Mouse (Mus musculus) CH12.LX (cell line): ENCODE measurements around the gene Chit1. TPM values are rescaled to one million over a fixed set of nuclear protein-coding genes. Genes with fewer than 3 reads are reported as not detected.

Experiments used
- DNase-seq: peaks from one replicate; pipeline ENCODE4 v3.0.0-alpha.2; 2013; ENCODE audit errors: extremely low read depth
- H3K27ac ChIP-seq: 2 replicates; pipeline ENCODE4 v1.5.1; 2012; ENCODE audit warnings: low read depth, mild to moderate bottlenecking, control low read depth, moderate library complexity; ENCODE audit not compliant: insufficient read depth
- H3K27me3 ChIP-seq: replicated peaks from 2 replicates; pipeline ENCODE3; 2012; ENCODE audit warnings: inconsistent platforms
- H3K36me3 ChIP-seq, 2 experiments: replicated peaks in 1 of 2; 2 replicates each; pipeline versions ENCODE3 to v1.6.1; 2012; ENCODE audit warnings: inconsistent platforms in 1 of 2, low read length in 1 of 2, mild to moderate bottlenecking in 1 of 2, mixed read lengths in 1 of 2, moderate library complexity in 1 of 2; ENCODE audit not compliant: control insufficient read depth in 1 of 2, insufficient read depth in 1 of 2
- H3K4me1 ChIP-seq, 2 experiments: 2 replicates each; pipeline ENCODE4 v1.6.1; 2012; ENCODE audit warnings: inconsistent platforms in 1 of 2, moderate library complexity in 1 of 2; ENCODE audit not compliant: insufficient read depth in 2 of 2, control insufficient read depth in 1 of 2
- H3K4me2 ChIP-seq: 2 replicates; pipeline ENCODE4 v1.6.1; 2012; ENCODE audit warnings: low read depth, mild to moderate bottlenecking, control low read depth; ENCODE audit not compliant: poor library complexity, insufficient read depth, severe bottlenecking
- H3K4me3 ChIP-seq, 3 experiments: fragments of 150-350 bp in 1 of 3; sonication (generic) in 1 of 3; replicated peaks in 1 of 3; 2 replicates each; pipeline versions ENCODE3 to v1.5.1; 2011 to 2012; ENCODE audit warnings: low read depth in 2 of 3, low read length in 2 of 3, mild to moderate bottlenecking in 2 of 3, moderate library complexity in 2 of 3, control low read depth in 1 of 3, improper control_type of control experiment in 1 of 3, inconsistent platforms in 1 of 3, mixed read lengths in 1 of 3; ENCODE audit not compliant: poor library complexity in 1 of 3
- H3K79me2 ChIP-seq: replicated peaks from 2 replicates; pipeline ENCODE4 v1.6.1; 2012; ENCODE audit warnings: mild to moderate bottlenecking, moderate library complexity; ENCODE audit not compliant: control insufficient read depth, poor library complexity, insufficient read depth, severe bottlenecking; ENCODE audit errors: extremely low read depth
- H3K9ac ChIP-seq: 2 replicates; pipeline ENCODE4 v1.6.1; 2012; ENCODE audit warnings: low read depth, mild to moderate bottlenecking, control low read depth, moderate library complexity; ENCODE audit not compliant: insufficient read depth
- H3K9me3 ChIP-seq: replicated peaks from 2 replicates; pipeline ENCODE3; 2012; ENCODE audit warnings: low read length, inconsistent platforms, mixed read lengths
- BHLHE40 ChIP-seq: IDR thresholded peaks from 2 replicates; pipeline ENCODE4 v1.6.1; 2011; ENCODE audit warnings: mild to moderate bottlenecking, low read depth, low read length, improper control_type of control experiment
- CTCF ChIP-seq, 2 experiments: IDR thresholded peaks in 1 of 2; conservative IDR thresholded peaks in 1 of 2; 2 replicates each; pipeline ENCODE4 v1.5.1; 2011 to 2012; ENCODE audit warnings: low read depth in 2 of 2, low read length in 2 of 2, improper control_type of control experiment in 1 of 2, inconsistent platforms in 1 of 2, mild to moderate bottlenecking in 1 of 2, moderate library complexity in 1 of 2
- E2F4 ChIP-seq: IDR thresholded peaks from 2 replicates; pipeline ENCODE4 v1.6.1; 2011; ENCODE audit warnings: low read depth, low read length, improper control_type of control experiment; ENCODE audit not compliant: insufficient replicate concordance
- ELF1 ChIP-seq: IDR thresholded peaks from 2 replicates; pipeline ENCODE4 v1.6.1; 2014; ENCODE audit warnings: low read depth, mild to moderate bottlenecking, inconsistent platforms, low read length, improper control_type of control experiment
- GABPA ChIP-seq: IDR thresholded peaks from 2 replicates; pipeline ENCODE4 v1.6.1; 2012; ENCODE audit warnings: low read depth, low read length, improper control_type of control experiment, inconsistent platforms; ENCODE audit not compliant: insufficient replicate concordance
- IRF4 ChIP-seq: IDR thresholded peaks from 2 replicates; pipeline ENCODE4 v1.6.1; 2014; ENCODE audit warnings: low read depth, mild to moderate bottlenecking, inconsistent platforms, low read length, improper control_type of control experiment
- JUN ChIP-seq: IDR thresholded peaks from 2 replicates; pipeline ENCODE4 v1.6.1; 2011; ENCODE audit warnings: low read depth, mild to moderate bottlenecking, low read length, improper control_type of control experiment, moderate library complexity; ENCODE audit not compliant: insufficient read depth
- KAT2A ChIP-seq: IDR thresholded peaks from 2 replicates; pipeline ENCODE4 v1.6.1; 2012; ENCODE audit warnings: low read length, improper control_type of control experiment, inconsistent platforms; ENCODE audit not compliant: insufficient replicate concordance
- MAZ ChIP-seq: IDR thresholded peaks from 2 replicates; pipeline ENCODE4 v1.6.1; 2012; ENCODE audit warnings: low read depth, mild to moderate bottlenecking, inconsistent platforms, low read length, improper control_type of control experiment, moderate library complexity
- MEF2A ChIP-seq: IDR thresholded peaks from 2 replicates; pipeline ENCODE4 v1.6.1; 2014; ENCODE audit warnings: low read depth, mild to moderate bottlenecking, inconsistent platforms, low read length, improper control_type of control experiment, borderline replicate concordance
- MYC ChIP-seq: IDR thresholded peaks from 2 replicates; pipeline ENCODE4 v1.6.1; 2011; ENCODE audit warnings: low read depth, mild to moderate bottlenecking, improper control_type of control experiment, low read length
- NELFE ChIP-seq: IDR thresholded peaks from 2 replicates; pipeline ENCODE4 v1.6.1; 2011; ENCODE audit warnings: low read depth, low read length, improper control_type of control experiment
- POLR2A ChIP-seq: IDR thresholded peaks from 2 replicates; pipeline ENCODE4 v1.6.1; 2011; ENCODE audit warnings: low read depth, mild to moderate bottlenecking, improper control_type of control experiment, low read length
- POLR2AphosphoS2 ChIP-seq: IDR thresholded peaks from 2 replicates; pipeline ENCODE4 v1.6.1; 2011; ENCODE audit warnings: low read depth, low read length, improper control_type of control experiment
- RAD21 ChIP-seq: IDR thresholded peaks from 2 replicates; pipeline ENCODE4 v1.6.1; 2011; ENCODE audit warnings: low read depth, mild to moderate bottlenecking, low read length, improper control_type of control experiment, moderate library complexity
- SIN3A ChIP-seq: IDR thresholded peaks from 2 replicates; pipeline ENCODE4 v1.6.1; 2012; ENCODE audit warnings: low read length, improper control_type of control experiment, inconsistent platforms
- TBP ChIP-seq: conservative IDR thresholded peaks from 2 replicates; pipeline ENCODE4 v1.6.1; 2011; ENCODE audit warnings: low read depth, low read length, improper control_type of control experiment
- ZC3H11A ChIP-seq: IDR thresholded peaks from 2 replicates; pipeline ENCODE4 v1.6.1; 2012; ENCODE audit warnings: low read depth, mild to moderate bottlenecking, inconsistent platforms, low read length, improper control_type of control experiment
- ZKSCAN1 ChIP-seq: IDR thresholded peaks from 2 replicates; pipeline ENCODE4 v1.6.1; 2012; ENCODE audit warnings: low read depth, inconsistent platforms, low read length, improper control_type of control experiment, borderline replicate concordance
- ZMIZ1 ChIP-seq: IDR thresholded peaks from 2 replicates; pipeline ENCODE4 v1.6.1; 2012; ENCODE audit warnings: low read depth, mild to moderate bottlenecking, inconsistent platforms, low read length, improper control_type of control experiment
- dilution Hi-C: fragments of 300-500 bp; cut with MboI; formaldehyde crosslinking; loops from 2 replicates; pipeline ENCODE4 v1.14.3; 2020; ENCODE audit warnings: low sequenced_read_pairs; ENCODE audit not compliant: extremely low pct_unique_long_range_greater_than_20kb, extremely low pct_ligation_motif_present
- in situ Hi-C: fragments of 300-500 bp; cut with MboI; formaldehyde crosslinking; loops from 3 replicates; pipeline ENCODE4 v1.14.3; 2019; ENCODE audit warnings: low sequenced_read_pairs, low pct_ligation_motif_present, low pct_unique_long_range_greater_than_20kb, mixed read lengths
- polyA plus RNA-seq: library from polyadenylated mRNA; unstranded; fragments of >175 nt; gene quantifications from 2 replicates; pipeline ENCODE4 v1.2.1, GENCODE M21; 2012; ENCODE audit warnings: low read depth; ENCODE audit not compliant: insufficient read length
- total RNA-seq, 2 experiments: library from RNA; depleted of rRNA; stranded (reverse); fragments of 300-350 nt in 1 of 2; fragments of >200 nt in 1 of 2; gene quantifications; 2 replicates each; pipeline ENCODE4 v1.2.3; 2012 to 2014

Gene Chit1
- total and polyA plus RNA-seq, 3 experiments = 0.25 to 0.47 (median 0.36) TPM

- peaks cover 22 to 50% of the 10 kb centered on the region in 2 experiments for H3K4me1 ChIP-seq
- H3K4me2 ChIP-seq = no peak overlapping the region
- dilution Hi-C loops (no loop called here), in situ Hi-C loops (no loop called here)
- no peaks in the 10 kb centered on the region for H3K79me2 ChIP-seq
- DNase-seq = no peak
- H3K36me3 ChIP-seq = no peaks in the 10 kb centered on the region
- H3K4me3 ChIP-seq = no peak overlapping the region
- peaks cover 56% of the 10 kb centered on the region for H3K27me3 ChIP-seq
- H3K9me3 ChIP-seq = no peaks in the 10 kb centered on the region
- TF ChIP-seq ZKSCAN1 (no peak), KAT2A (no peak), POLR2A (no peak), MEF2A (no peak), NELFE (no peak), IRF4 (no peak), MAZ (no peak), CTCF (conservative IDR thresholded peaks at IDR 0.05 in 1 of 2, IDR thresholded peaks at IDR 0.05 in 1 of 2; ENCODE audit: low read depth in 2 of 2, low read length in 2 of 2) (no peak), ZC3H11A (no peak), RAD21 (no peak), ZMIZ1 (no peak), ELF1 (no peak), MYC (no peak)
- H3K27ac ChIP-seq = no peak overlapping the region
- H3K9ac ChIP-seq = no peak overlapping the region
These were observed 14.6 kb upstream of the Chit1 start for GRCm38 (mm10) chr1:134096264-134096934.

- dilution Hi-C loops (no loop called here), in situ Hi-C loops (no loop called here)
- H3K27me3 ChIP-seq = peaks cover 56% of the 10 kb centered on the region
- no peak overlapping the region for H3K4me2 ChIP-seq
- H3K9ac ChIP-seq = no peak overlapping the region
- no peaks in the 10 kb centered on the region for H3K36me3 ChIP-seq
- H3K9me3 ChIP-seq = no peaks in the 10 kb centered on the region
- TF ChIP-seq BHLHE40 = no peak
- no peak for TF ChIP-seq RAD21
- no peak for TF ChIP-seq JUN
- no peak for TF ChIP-seq KAT2A
- TF ChIP-seq TBP = no peak
- TF ChIP-seq E2F4 = no peak
- no peak for TF ChIP-seq GABPA
- no peak for TF ChIP-seq POLR2AphosphoS2
- TF ChIP-seq ELF1 = no peak
- no peak for TF ChIP-seq SIN3A
- TF ChIP-seq, all 38 proteins: peak for 0
- Histone ChIP-seq H3K27ac (no peak overlapping the region), H3K4me3 (no peak overlapping the region), H3K79me2 (no peaks in the 10 kb centered on the region), H3K4me1 (peaks cover 19 to 48% of the 10 kb centered on the region in 2 experiments)
- DNase-seq = no peak
These were observed 13.8 kb upstream of the Chit1 start for GRCm38 (mm10) chr1:134097080-134097855.
